ENCODE assay signal across 17 mouse cellular contexts in the genomic region with DNA sequence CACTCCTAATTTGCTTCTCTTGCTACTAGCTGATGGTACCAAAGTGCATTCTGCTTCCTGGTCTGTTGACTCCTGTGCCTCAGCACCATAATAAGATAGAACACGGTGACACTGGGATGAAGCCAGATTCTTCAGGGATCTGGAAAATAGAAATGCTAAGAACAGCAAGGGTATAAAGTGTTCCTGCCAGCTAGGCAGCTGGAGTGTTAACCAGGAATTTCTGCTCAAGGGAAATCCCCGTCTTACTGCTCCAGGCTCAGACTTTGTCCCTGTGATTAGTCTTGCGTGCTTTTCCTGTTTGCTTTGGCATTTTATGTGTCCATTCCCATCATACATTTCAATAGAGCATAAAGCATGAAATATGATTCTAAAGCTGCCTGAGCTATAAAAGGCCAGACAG. TPM values are rescaled to one million over a fixed set of nuclear protein-coding genes. Genes with fewer than 3 reads are reported as not detected.
DNase-seq lines count a peak whose midpoint lies in the region; TF ChIP-seq lines count a peak whose summit lies in the region.
"Had no signal": no experiment of that assay in that cellular context is flagged by ENCODE, and none has a peak within 500 bp of the region (broad histone marks: within the 10 kb centered on the region; RNA-seq: fewer than 3 reads in every experiment).

No protein-coding gene starts in this region.

- H3K4me3 ChIP-seq in gastrocnemius, adult 2 months: no peak overlapping the region
- H3K4me3 ChIP-seq: forebrain, embryonic 15.5 days; heart, embryonic 13.5 days had no signal

- DNase-seq in gastrocnemius, adult 2 months: no peak
- DNase-seq in gastrocnemius, postnatal 14 days: no peak
- peak; percentile 9 for DNase-seq in right cerebral cortex, adult 18-20 months
- no peak for DNase-seq in right cerebral cortex, adult 2 months (ENCODE audit: low spot score in 2 of 2)
- peak; percentile 96 for DNase-seq in kidney, adult 9 months
- no peak for DNase-seq in frontal cortex, postnatal 10 days (ENCODE audit: low spot score in 2 of 2)
- DNase-seq in thymus, postnatal 0 days (ENCODE audit: low spot score): no peak
- DNase-seq in spleen, postnatal 14 days (ENCODE audit: low spot score in 2 of 2): no peak
- DNase-seq: adrenal gland, postnatal 10 days; cerebellum, adult 9-10 months; gastrocnemius, postnatal 36 days; left cerebral cortex, postnatal 4 days; lung, postnatal 10 days had no signal

- H3K27ac ChIP-seq in gastrocnemius, adult 2 months: peak overlapping the region; percentile 6; the same call in 1 of the 2 replicates
- H3K27ac ChIP-seq: forebrain, embryonic 15.5 days; heart, embryonic 13.5 days; liver, embryonic 14.5 days had no signal

- intact Hi-C loops in gastrocnemius, adult 2 months (cut with DNase I): no loop called here
- intact Hi-C loops in gastrocnemius, postnatal 14 days (cut with DNase I; ENCODE audit: low total_unique reads): no loop called here

- no peak for TF ChIP-seq CTCF in gastrocnemius, adult 2 months (IDR thresholded peaks at IDR 0.05)

RNA-seq across cellular contexts. Expression of gene Ccl28, which starts 3.9 kb away (rescaled TPM):
- total RNA-seq in gastrocnemius, adult 2 months (2021): 1 to 10 TPM in 1 of 2 experiments, under 1 TPM in 1; 0.61 to 1.9 TPM
- under 1 TPM; 0.16 to 0.27 TPM for total RNA-seq in gastrocnemius, postnatal 14 days (2021)
- 0.04 and 0.08 TPM in 2 replicates for polyA plus RNA-seq in thymus, postnatal 0 days (2015; fragmentation: Nextera tagmentation; extraction: Ambion mirVana)
- polyA plus RNA-seq: C2C12; heart, embryonic 13.5 days had no signal

Comparison
In these comparisons a context has a peak if more than half of its experiments do, and no peak if none do; other contexts are left out.
1. DNase-seq: peak in right cerebral cortex, adult 18-20 months (single experiment) and kidney, adult 9 months (single experiment); none in gastrocnemius, adult 2 months (single experiment), gastrocnemius, postnatal 14 days (single experiment), right cerebral cortex, adult 2 months (0 of 2), frontal cortex, postnatal 10 days (0 of 2), thymus, postnatal 0 days (single experiment) and spleen, postnatal 14 days (0 of 2).